Mouse (Mus musculus): ENCODE results near the gene Colq. TPM values are rescaled to one million over a fixed set of nuclear protein-coding genes. Genes with fewer than 3 reads are reported as not detected.

Colq gene
- polyA plus RNA-seq, 1 experiment, result not detected

GRCm38 (mm10) chr14:31555963-31556434, 35.1 kb downstream of the Colq start:
- H3K27me3 ChIP-seq (ENCODE audit: control insufficient read depth), result peaks cover 14% of the 10 kb centered on the region
- no peaks in the 10 kb centered on the region for H3K9me3 ChIP-seq (ENCODE audit: control insufficient read depth, low read length)
- H3K4me1 ChIP-seq (ENCODE audit: control insufficient read depth), result no peaks in the 10 kb centered on the region; the same call in 1 of the 2 replicates
- TF ChIP-seq GATA1 (IDR thresholded peaks at IDR 0.05; ENCODE audit: low read length) (no peak), TAL1 (IDR thresholded peaks at IDR 0.05; ENCODE audit: low read length) (no peak)
- H3K36me3 ChIP-seq (ENCODE audit: control insufficient read depth), result no peaks in the 10 kb centered on the region
- H3K4me3 ChIP-seq (replicated peaks), result no peak overlapping the region

DNA sequence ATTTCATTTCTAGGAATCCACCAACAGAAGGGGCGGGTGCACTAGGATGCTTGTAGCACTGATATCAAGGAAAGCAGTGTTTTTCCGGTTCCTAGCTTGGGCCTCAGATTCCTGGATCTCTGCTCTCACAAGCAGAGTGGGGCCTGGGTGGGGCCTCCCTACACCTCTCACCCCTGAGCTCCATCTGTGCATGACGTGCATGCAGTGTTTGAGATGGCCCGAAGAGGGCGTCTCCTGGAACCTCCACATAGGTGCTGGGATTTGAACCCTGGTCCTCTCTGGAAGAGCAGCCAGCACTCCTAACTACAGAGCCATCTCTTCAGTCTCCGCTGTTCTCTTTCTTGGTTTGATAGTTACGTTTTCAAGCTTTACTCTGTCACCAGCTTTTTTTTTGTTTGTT, 36.1 kb downstream of the Colq start:
- Histone ChIP-seq H3K27me3 (ENCODE audit: control insufficient read depth) (peaks cover 14% of the 10 kb centered on the region), H3K9me3 (ENCODE audit: control insufficient read depth, low read length) (no peaks in the 10 kb centered on the region), H3K36me3 (ENCODE audit: control insufficient read depth) (no peaks in the 10 kb centered on the region), H3K4me3 (replicated peaks) (no peak overlapping the region), H3K4me1 (ENCODE audit: control insufficient read depth) (no peaks in the 10 kb centered on the region)
- TF ChIP-seq GATA1 (IDR thresholded peaks at IDR 0.05; ENCODE audit: low read length) (no peak), TAL1 (IDR thresholded peaks at IDR 0.05; ENCODE audit: low read length) (no peak)

GRCm38 (mm10) chr14:31543885-31544442, 47.2 kb downstream of the Colq start:
- TF ChIP-seq GATA1 (IDR thresholded peaks at IDR 0.05; ENCODE audit: low read length) (no peak), TAL1 (IDR thresholded peaks at IDR 0.05; ENCODE audit: low read length) (no peak)
- peaks cover 2% of the 10 kb centered on the region; the same call in 1 of the 2 replicates for H3K27me3 ChIP-seq (ENCODE audit: control insufficient read depth)
- no peak overlapping the region for H3K4me3 ChIP-seq (replicated peaks)
- H3K4me1 ChIP-seq (ENCODE audit: control insufficient read depth), result peaks cover 2% of the 10 kb centered on the region; the same call in 1 of the 2 replicates
- H3K36me3 ChIP-seq (ENCODE audit: control insufficient read depth), result no peaks in the 10 kb centered on the region
- H3K9me3 ChIP-seq (ENCODE audit: control insufficient read depth, low read length), result no peaks in the 10 kb centered on the region; the same call in 1 of the 2 replicates

DNA sequence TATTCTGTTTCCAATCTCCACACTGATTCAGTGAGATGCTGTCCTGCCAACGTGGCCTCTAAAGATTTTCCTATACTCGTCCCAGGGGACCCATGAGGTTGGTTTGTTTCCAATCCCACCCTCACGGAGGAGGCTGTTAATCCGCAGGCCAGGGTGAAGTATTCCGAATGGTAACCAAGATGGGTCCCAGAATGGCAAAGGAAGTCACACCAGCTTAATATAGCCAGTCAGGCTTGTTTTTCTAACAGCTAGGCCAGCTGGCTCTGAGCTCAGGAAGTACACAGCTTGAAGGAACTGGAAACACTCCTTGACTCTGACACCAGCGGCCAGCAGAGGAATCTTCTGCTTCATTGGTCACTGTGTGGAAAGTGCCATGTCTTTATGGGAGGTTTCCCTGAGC, 53.8 kb downstream of the Colq start:
- no peak overlapping the region for H3K4me3 ChIP-seq (replicated peaks)
- no peaks in the 10 kb centered on the region for H3K36me3 ChIP-seq (ENCODE audit: control insufficient read depth)
- 0 out of 2 replicates have a peak, but pooled peaks cover 2% of the 10 kb centered on the region for H3K27me3 ChIP-seq (ENCODE audit: control insufficient read depth)
- H3K4me1 ChIP-seq (ENCODE audit: control insufficient read depth), result no peaks in the 10 kb centered on the region
- TF ChIP-seq TAL1 (IDR thresholded peaks at IDR 0.05; ENCODE audit: low read length), result no peak
- TF ChIP-seq GATA1 (IDR thresholded peaks at IDR 0.05; ENCODE audit: low read length), result no peak
- H3K9me3 ChIP-seq (ENCODE audit: control insufficient read depth, low read length), result no peaks in the 10 kb centered on the region

- Histone ChIP-seq H3K27me3 (ENCODE audit: control insufficient read depth) (peaks cover 4% of the 10 kb centered on the region), H3K4me1 (ENCODE audit: control insufficient read depth) (peaks cover 5% of the 10 kb centered on the region), H3K36me3 (ENCODE audit: control insufficient read depth) (no peaks in the 10 kb centered on the region), H3K4me3 (replicated peaks) (no peak overlapping the region), H3K9me3 (ENCODE audit: control insufficient read depth, low read length) (no peaks in the 10 kb centered on the region)
- no peak for TF ChIP-seq TAL1 (IDR thresholded peaks at IDR 0.05; ENCODE audit: low read length)
- TF ChIP-seq GATA1 (IDR thresholded peaks at IDR 0.05; ENCODE audit: low read length), result no peak
Measured at GRCm38 (mm10) chr14:31532656-31533055, 58.5 kb downstream of the Colq start.

GRCm38 (mm10) chr14:31531506-31532148, 59.5 kb downstream of the Colq start:
- no peak for TF ChIP-seq TAL1 (IDR thresholded peaks at IDR 0.05; ENCODE audit: low read length)
- TF ChIP-seq GATA1 (IDR thresholded peaks at IDR 0.05; ENCODE audit: low read length), result no peak

DNA sequence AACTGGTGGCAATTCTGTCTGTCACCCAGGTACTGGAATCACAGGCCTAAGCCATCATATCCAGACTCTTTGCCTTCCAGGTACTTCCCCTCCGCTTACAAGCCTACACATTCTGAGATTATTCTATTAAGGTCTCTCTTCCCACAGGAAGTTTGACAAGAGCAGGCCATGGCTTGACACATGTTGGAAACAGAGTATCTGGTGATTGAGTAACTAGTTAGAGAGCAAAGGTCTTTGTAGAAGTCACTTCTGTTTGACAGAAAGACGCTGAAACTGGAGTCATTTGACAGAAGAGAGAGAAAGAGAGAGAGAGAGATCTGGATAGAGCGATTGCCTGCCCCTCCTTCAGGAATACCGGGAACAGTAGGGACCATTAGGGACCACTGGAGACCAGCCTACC, 60.3 kb downstream of the Colq start:
- no peak for TF ChIP-seq TAL1 (IDR thresholded peaks at IDR 0.05; ENCODE audit: low read length)
- TF ChIP-seq GATA1 (IDR thresholded peaks at IDR 0.05; ENCODE audit: low read length), result no peak

More at GRCm38 (mm10) chr14:31531506-31532148, 59.5 kb downstream of the Colq start:
- Histone ChIP-seq H3K36me3 (ENCODE audit: control insufficient read depth) (no peaks in the 10 kb centered on the region), H3K4me3 (replicated peaks) (no peak overlapping the region), H3K4me1 (ENCODE audit: control insufficient read depth) (peaks cover 5% of the 10 kb centered on the region), H3K9me3 (ENCODE audit: control insufficient read depth, low read length) (no peaks in the 10 kb centered on the region), H3K27me3 (ENCODE audit: control insufficient read depth) (peaks cover 4% of the 10 kb centered on the region)

GRCm38 (mm10) chr14:31525040-31525810, 65.9 kb downstream of the Colq start:
- no peak overlapping the region for H3K4me3 ChIP-seq (replicated peaks)
- no peaks in the 10 kb centered on the region for H3K9me3 ChIP-seq (ENCODE audit: control insufficient read depth, low read length)
- H3K4me1 ChIP-seq (ENCODE audit: control insufficient read depth), result peaks cover 5% of the 10 kb centered on the region
- TF ChIP-seq GATA1 (IDR thresholded peaks at IDR 0.05; ENCODE audit: low read length) (no peak), TAL1 (IDR thresholded peaks at IDR 0.05; ENCODE audit: low read length) (no peak)
- no peaks in the 10 kb centered on the region for H3K27me3 ChIP-seq (ENCODE audit: control insufficient read depth)
- no peaks in the 10 kb centered on the region for H3K36me3 ChIP-seq (ENCODE audit: control insufficient read depth)

More for the DNA sequence above, 60.3 kb downstream of the Colq start:
- Histone ChIP-seq H3K4me1 (ENCODE audit: control insufficient read depth) (peaks cover 5% of the 10 kb centered on the region), H3K36me3 (ENCODE audit: control insufficient read depth) (no peaks in the 10 kb centered on the region), H3K27me3 (ENCODE audit: control insufficient read depth) (peaks cover 4% of the 10 kb centered on the region), H3K4me3 (replicated peaks) (no peak overlapping the region), H3K9me3 (ENCODE audit: control insufficient read depth, low read length) (no peaks in the 10 kb centered on the region)

DNA sequence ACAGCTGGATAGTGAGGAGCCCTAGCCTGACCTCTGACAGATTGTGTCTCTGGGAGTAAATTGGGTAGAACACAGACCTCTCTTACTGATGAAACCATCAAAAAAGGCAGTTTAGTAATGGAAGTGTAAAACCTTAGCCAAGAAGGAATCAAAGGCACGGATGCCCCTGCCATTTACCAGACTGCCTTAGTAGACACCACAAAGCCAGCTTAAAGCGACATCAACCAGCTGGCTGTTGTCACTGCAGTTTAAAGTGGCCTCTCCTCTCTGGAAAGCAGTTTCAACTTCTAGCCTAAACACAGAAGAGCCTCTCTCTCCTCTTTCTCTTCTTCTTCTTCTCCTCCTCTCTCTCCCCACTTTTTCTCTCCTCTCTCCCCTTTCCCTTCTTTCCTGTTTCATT, 69.8 kb downstream of the Colq start:
- no peaks in the 10 kb centered on the region for H3K27me3 ChIP-seq (ENCODE audit: control insufficient read depth)
- no peak overlapping the region for H3K4me3 ChIP-seq (replicated peaks)
- no peaks in the 10 kb centered on the region for H3K9me3 ChIP-seq (ENCODE audit: control insufficient read depth, low read length)
- TF ChIP-seq GATA1 (IDR thresholded peaks at IDR 0.05; ENCODE audit: low read length), result no peak
- TF ChIP-seq TAL1 (IDR thresholded peaks at IDR 0.05; ENCODE audit: low read length), result no peak
- no peaks in the 10 kb centered on the region for H3K36me3 ChIP-seq (ENCODE audit: control insufficient read depth)
- no peaks in the 10 kb centered on the region for H3K4me1 ChIP-seq (ENCODE audit: control insufficient read depth)

Measured in erythroblast, embryonic 14.5 days (primary cell).